Mouse (Mus musculus): ENCODE data around the gene Arl14.

DNA sequence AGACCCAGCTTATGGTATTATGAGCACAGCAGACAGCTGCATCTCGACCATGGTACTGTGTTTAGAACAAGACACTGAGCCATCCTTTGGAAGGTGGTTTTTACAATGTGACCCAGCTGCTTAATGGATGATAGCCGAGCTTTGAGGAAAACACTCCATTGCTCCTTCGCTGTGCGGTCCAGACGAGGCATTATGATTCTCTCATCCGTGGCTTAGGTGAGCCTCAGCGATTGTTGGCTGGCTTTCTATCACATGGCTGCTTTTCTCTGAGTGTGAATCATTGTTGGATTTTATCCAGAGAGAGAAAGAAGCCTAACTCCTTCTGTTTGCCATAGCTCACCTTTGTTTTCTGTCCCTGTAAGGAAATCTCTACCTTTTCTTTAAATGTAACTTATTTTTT is 32.5 kb downstream of the Arl14 start:
- no peak for TF ChIP-seq FLI1 (IDR thresholded peaks at IDR 0.05; ENCODE audit: low read length)
- TF ChIP-seq GATA1 (IDR thresholded peaks at IDR 0.05; ENCODE audit: borderline replicate concordance, low read length), result no peak

All from megakaryocyte, embryonic 14.5 days (primary cell).